Mouse (Mus musculus) bone marrow macrophage, adult 2 months (primary cell): ENCODE data around the gene Krt88.

Source experiments
- CTCF ChIP-seq: IDR thresholded peaks from 2 replicates; pipeline ENCODE4 v1.5.1; 2012; ENCODE audit warnings: low read depth, mild to moderate bottlenecking, low read length, moderate library complexity
- POLR2A ChIP-seq: IDR thresholded peaks from 2 replicates; pipeline ENCODE4 v1.6.1; 2012; ENCODE audit warnings: mild to moderate bottlenecking, low read depth, low read length, borderline replicate concordance

DNA sequence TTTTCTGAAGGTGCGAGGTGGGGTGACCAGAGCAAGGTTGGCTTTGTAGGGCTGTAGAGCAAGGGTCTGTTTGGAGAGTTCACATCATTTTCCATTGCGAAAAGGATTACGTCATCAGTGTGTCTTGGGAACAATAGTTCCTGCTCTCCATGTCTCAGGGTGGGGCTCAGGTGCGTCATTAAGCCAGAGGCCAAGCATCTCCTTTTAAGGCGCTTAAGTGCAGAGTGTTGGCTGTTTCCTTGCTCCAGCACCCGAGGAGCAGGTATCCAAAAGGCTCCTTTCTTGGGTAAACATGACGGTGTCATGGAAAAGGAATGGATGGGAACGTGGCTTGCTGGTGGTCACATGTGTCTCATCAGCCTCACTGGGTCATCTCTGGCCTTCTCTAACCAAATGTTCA, 7.2 kb downstream of the Krt88 start:
- TF ChIP-seq CTCF (no peak), POLR2A (no peak)
